Mouse (Mus musculus): Measurements from ENCODE around the gene Gm11568. TPM values are rescaled to one million over a fixed set of nuclear protein-coding genes. Genes with fewer than 3 reads are reported as not detected.
"Not testable (repeated sequence)": the region's sequence is repeated elsewhere in the genome, so short reads cannot be mapped to it uniquely, and the experiment has no call there.

Gene Gm11568
- total RNA-seq (2021) = not detected

GRCm38 (mm10) chr11:99857617-99858016 lies at the start of gene Gm11568:
Gm11568 (plus strand) TSS chr11:99857917.
- no peak for DNase-seq (ENCODE audit: low spot score)
- intact Hi-C loops (cut with DNase I) = no loop called here

- DNase-seq (ENCODE audit: low spot score); intact Hi-C loops (cut with DNase I): not testable (repeated sequence)
These were observed 47.9 kb upstream of the Gm11568 start, which contains the start of gene Krtap4-13 for GRCm38 (mm10) chr11:99809792-99810191. Krtap4-13 (minus strand) TSS chr11:99809892.

DNA sequence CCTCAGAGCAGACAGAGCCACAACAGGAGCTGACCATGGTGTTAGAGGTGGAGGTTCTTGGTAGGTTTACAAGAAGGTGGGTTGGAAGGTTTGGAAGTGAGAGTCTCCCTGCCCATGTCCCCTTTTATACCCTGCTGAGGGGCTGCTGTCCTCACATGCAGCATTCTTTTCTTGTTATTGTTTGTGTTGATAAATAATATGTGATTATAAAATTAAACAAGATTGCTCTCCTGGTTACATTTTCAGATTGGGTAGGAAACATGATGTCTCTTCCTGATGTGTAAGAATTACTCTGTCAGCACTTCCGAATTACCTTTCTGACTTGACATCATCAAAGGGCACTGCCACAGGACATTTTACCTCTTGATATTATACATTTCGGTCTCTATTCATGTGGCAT lies 42.2 kb upstream of the Gm11568 start, which contains the start of gene Gm11564:
TSS of gene Gm11564 (minus strand) at position 101 of the 400 bp plus-strand sequence.
- intact Hi-C loops (cut with DNase I); DNase-seq (ENCODE audit: low spot score): not testable (repeated sequence)

- no peak for DNase-seq (ENCODE audit: low spot score)
- intact Hi-C loops (cut with DNase I) = no loop called here
These were observed 19.8 kb upstream of the Gm11568 start, which contains the start of gene 2300003K06Rik for GRCm38 (mm10) chr11:99837966-99838365. 2300003K06Rik (minus strand) TSS chr11:99838066.

DNA sequence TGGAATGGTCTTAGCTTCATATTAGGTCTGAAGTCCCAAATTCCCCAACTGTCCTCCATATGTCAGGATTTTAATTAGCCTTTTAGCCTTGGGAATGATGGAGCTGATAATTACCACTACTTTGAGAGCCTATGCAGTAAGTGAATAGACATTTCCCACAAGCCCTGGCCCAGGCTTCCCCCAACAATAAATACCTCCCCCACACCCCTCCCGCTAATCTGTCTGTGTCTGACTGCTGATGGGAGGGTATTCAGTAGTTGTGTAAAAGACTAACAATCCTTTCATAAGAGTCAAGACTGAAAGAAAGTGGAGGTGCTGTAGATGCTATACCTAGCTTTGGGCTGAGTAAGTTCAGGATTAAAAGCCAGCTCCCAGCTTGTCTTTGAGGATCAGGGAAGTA lies 15.5 kb upstream of the Gm11568 start:
- no peak for DNase-seq (ENCODE audit: low spot score)
- intact Hi-C loops (cut with DNase I) = no loop called here

- no peak for DNase-seq (ENCODE audit: low spot score)
- intact Hi-C loops (cut with DNase I) = no loop called here
These were observed 11.0 kb upstream of the Gm11568 start for GRCm38 (mm10) chr11:99846746-99847145.

GRCm38 (mm10) chr11:99851508-99851907 lies 6.2 kb upstream of the Gm11568 start, which contains the start of gene Krtap4-16:
Krtap4-16 (minus strand) TSS chr11:99851608.
- DNase-seq (ENCODE audit: low spot score) = no peak
- intact Hi-C loops (cut with DNase I) = no loop called here

DNA sequence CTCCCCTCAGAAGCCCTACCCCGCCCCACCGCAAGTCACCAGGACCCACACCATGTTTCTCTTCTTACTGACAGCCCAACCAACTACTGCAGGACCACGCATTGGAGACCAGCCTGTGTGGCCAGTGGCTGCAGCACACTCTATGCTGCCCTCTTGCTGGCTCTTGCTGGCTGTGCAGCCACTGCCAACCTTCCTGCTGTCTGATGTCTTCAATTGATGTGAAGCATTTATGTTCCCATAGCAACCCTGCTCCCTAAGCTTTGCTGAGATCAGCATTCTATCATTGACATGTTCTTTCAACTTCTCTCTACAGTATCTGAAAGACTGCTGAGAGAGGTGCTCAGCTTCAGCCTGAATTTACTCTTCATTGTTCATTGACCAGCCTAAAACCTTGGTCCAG lies 3.6 kb upstream of the Gm11568 start:
- no peak for DNase-seq (ENCODE audit: low spot score)
- intact Hi-C loops (cut with DNase I) = no loop called here

- intact Hi-C loops (cut with DNase I) = no loop called here
- DNase-seq (ENCODE audit: low spot score) = no peak
These were observed 1.0 kb downstream of the Gm11568 start for GRCm38 (mm10) chr11:99858761-99859160.

DNA sequence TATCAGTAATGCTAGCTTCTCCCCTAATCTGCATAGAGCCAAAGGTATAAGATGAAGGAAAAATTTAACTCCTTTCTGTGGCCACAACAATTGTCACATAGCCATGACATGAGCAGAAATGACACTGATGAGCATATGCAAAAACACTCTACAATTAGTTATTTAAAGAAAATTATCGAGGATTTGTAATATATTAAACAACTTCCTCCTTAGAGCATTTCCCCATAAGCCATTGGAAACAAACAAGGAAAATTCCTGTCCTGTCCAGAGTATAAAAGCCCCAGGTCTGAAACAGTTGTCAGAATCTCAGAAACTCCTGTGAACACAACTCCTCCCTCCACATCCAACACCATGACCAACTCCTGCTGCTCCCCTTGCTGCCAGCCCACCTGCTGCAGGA lies 6.5 kb downstream of the Gm11568 start, which contains the start of gene Gm11559:
TSS of gene Gm11559 (plus strand) at position 301 of the 400 bp plus-strand sequence.
- DNase-seq (ENCODE audit: low spot score); intact Hi-C loops (cut with DNase I): not testable (repeated sequence)

DNA sequence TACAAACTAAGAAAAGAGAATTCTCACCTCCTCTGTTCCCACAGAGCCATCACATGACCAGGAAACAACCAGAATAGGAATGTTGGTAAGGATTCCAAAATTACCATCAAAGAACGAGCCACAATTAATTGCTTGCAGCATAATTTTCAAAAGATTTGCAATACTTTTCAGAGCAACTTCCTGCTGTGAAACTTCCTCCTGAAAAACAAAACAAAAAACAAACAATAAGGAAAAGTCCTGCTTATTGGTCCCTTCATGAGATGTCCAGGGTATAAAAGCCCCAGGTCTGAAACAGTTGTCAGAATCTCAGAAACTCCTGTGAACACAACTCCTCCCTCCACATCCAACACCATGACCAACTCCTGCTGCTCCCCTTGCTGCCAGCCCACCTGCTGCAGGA lies 15.4 kb downstream of the Gm11568 start, which contains the start of gene Krtap9-1:
TSS of gene Krtap9-1 (plus strand) at position 301 of the 400 bp plus-strand sequence.
- DNase-seq (ENCODE audit: low spot score); intact Hi-C loops (cut with DNase I): not testable (repeated sequence)

DNA sequence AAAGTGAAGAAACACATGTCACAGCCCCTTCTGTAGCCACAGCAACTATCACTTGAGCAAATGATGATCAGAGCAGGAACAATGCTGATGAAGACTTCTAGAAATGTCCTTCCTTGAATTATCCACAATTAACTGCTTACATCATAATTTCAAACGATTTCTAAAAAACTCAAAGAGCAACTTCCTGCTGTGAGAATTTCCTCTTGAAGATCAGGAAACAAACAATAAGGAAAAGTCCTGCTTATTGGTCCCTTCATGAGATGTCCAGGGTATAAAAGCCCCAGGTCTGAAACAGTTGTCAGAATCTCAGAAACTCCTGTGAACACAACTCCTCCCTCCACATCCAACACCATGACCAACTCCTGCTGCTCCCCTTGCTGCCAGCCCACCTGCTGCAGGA lies 21.2 kb downstream of the Gm11568 start, which contains the start of gene Gm11567:
TSS of gene Gm11567 (plus strand) at position 301 of the 400 bp plus-strand sequence.
- intact Hi-C loops (cut with DNase I) = not testable (repeated sequence)

GRCm38 (mm10) chr11:99907620-99908019 lies 49.9 kb downstream of the Gm11568 start, which contains the start of gene Krtap31-1:
Krtap31-1 (plus strand) TSS chr11:99907920.
- no peak for DNase-seq (ENCODE audit: low spot score)
- intact Hi-C loops (cut with DNase I) = no loop called here

More for the DNA sequence above, 21.2 kb downstream of the Gm11568 start, which contains the start of gene Gm11567:
- DNase-seq (ENCODE audit: low spot score) = not testable (repeated sequence)

Other genes starting within 250 kb of the Gm11568 start
- not detected for gene Gm11937, start 247.7 kb upstream of the Gm11568 start, total RNA-seq (2021)
- gene Krtap2-4, start 243.1 kb upstream of the Gm11568 start, total RNA-seq (2021) = not detected
- not detected for gene Gm11562, start 237.5 kb upstream of the Gm11568 start, total RNA-seq (2021)
- not detected for gene Krtap4-1, start 229.7 kb upstream of the Gm11568 start, total RNA-seq (2021)
- gene Krtap4-2, start 222.8 kb upstream of the Gm11568 start, total RNA-seq (2021) = not detected
- not detected for gene Krtap4-7, start 213.8 kb upstream of the Gm11568 start, total RNA-seq (2021)
- not detected for gene Gm11555, start 207.7 kb upstream of the Gm11568 start, total RNA-seq (2021)
- not detected for gene Gm11563, start 199.0 kb upstream of the Gm11568 start, total RNA-seq (2021)
- not detected for gene Krtap4-6, start 192.0 kb upstream of the Gm11568 start, total RNA-seq (2021)
- gene Gm14190, start 167.2 kb upstream of the Gm11568 start, total RNA-seq (2021) = not detected
- gene Gm14180, start 123.6 kb upstream of the Gm11568 start, total RNA-seq (2021) = not detected
- not detected for gene Gm11595, start 85.0 kb upstream of the Gm11568 start, total RNA-seq (2021)
- not detected for gene Krtap4-8, start 77.2 kb upstream of the Gm11568 start, total RNA-seq (2021)
- not detected for gene Krtap4-9, start 72.7 kb upstream of the Gm11568 start, total RNA-seq (2021)
- not detected for gene Gm11596, start 64.5 kb upstream of the Gm11568 start, total RNA-seq (2021)
- not detected for gene Gm11569, start 59.0 kb upstream of the Gm11568 start, total RNA-seq (2021)
- not detected for gene Gm11554, start 53.5 kb upstream of the Gm11568 start, total RNA-seq (2021)
- not detected for gene Krtap4-13, start 48.0 kb upstream of the Gm11568 start, total RNA-seq (2021)
- gene Gm11564, start 42.3 kb upstream of the Gm11568 start, total RNA-seq (2021) = not detected
- gene 2300003K06Rik, start 19.9 kb upstream of the Gm11568 start, total RNA-seq (2021) = not detected
- gene Krtap4-16, start 6.3 kb upstream of the Gm11568 start, total RNA-seq (2021) = not detected
- gene Gm11559, start 6.6 kb downstream of the Gm11568 start, total RNA-seq (2021) = not detected
- gene Krtap9-1, start 15.5 kb downstream of the Gm11568 start, total RNA-seq (2021) = not detected
- not detected for gene Gm11567, start 21.3 kb downstream of the Gm11568 start, total RNA-seq (2021)
- not detected for gene Krtap31-1, start 50.0 kb downstream of the Gm11568 start, total RNA-seq (2021)
- gene Gm11565, start 56.8 kb downstream of the Gm11568 start, total RNA-seq (2021) = not detected
- not detected for gene Krtap31-2, start 78.4 kb downstream of the Gm11568 start, total RNA-seq (2021)
- not detected for gene Krtap9-5, start 90.6 kb downstream of the Gm11568 start, total RNA-seq (2021)
- gene Krtap29-1, start 121.1 kb downstream of the Gm11568 start, total RNA-seq (2021) = not detected
- not detected for gene Krtap16-1, start 128.7 kb downstream of the Gm11568 start, total RNA-seq (2021)
- gene Krtap17-1, start 136.1 kb downstream of the Gm11568 start, total RNA-seq (2021) = not detected
- gene Krt33a, start 158.3 kb downstream of the Gm11568 start, total RNA-seq (2021) = not detected
- not detected for gene Krt33b, start 172.0 kb downstream of the Gm11568 start, total RNA-seq (2021)
- gene Krt34, start 183.6 kb downstream of the Gm11568 start, total RNA-seq (2021) = not detected
- gene Krt31, start 192.6 kb downstream of the Gm11568 start, total RNA-seq (2021) = not detected
- gene Krt32, start 230.3 kb downstream of the Gm11568 start, total RNA-seq (2021) = not detected
- gene Krt35, start 238.3 kb downstream of the Gm11568 start, total RNA-seq (2021) = not detected
- not detected for gene Krt36, start 247.7 kb downstream of the Gm11568 start, total RNA-seq (2021)